Mouse (Mus musculus) myocyte (in vitro differentiated cells): ENCODE results near the gene Jag1.

Source experiments
- E2F4 ChIP-seq: IDR thresholded peaks from one replicate; pipeline ENCODE4 v1.6.1; 2011; ENCODE audit warnings: mild to moderate bottlenecking, control low read depth, moderate library complexity; ENCODE audit not compliant: insufficient read depth
- MAX ChIP-seq: IDR thresholded peaks from one replicate; pipeline ENCODE4 v1.6.1; 2011; ENCODE audit warnings: low read depth, mild to moderate bottlenecking, control low read depth
- MYOG ChIP-seq, 3 experiments: IDR thresholded peaks; one replicate each; pipeline ENCODE4 v1.6.1; 2011; ENCODE audit warnings: control low read depth in 2 of 3, low read depth in 2 of 3, mild to moderate bottlenecking in 2 of 3; ENCODE audit not compliant: insufficient read length in 2 of 3, control insufficient read depth in 1 of 3, insufficient read depth in 1 of 3
- POLR2A ChIP-seq: IDR thresholded peaks from one replicate; pipeline ENCODE4 v1.6.1; 2011; ENCODE audit warnings: low read depth, mild to moderate bottlenecking, control low read depth, moderate library complexity; ENCODE audit not compliant: insufficient read length
- POLR2AphosphoS2 ChIP-seq: IDR thresholded peaks from one replicate; pipeline ENCODE4 v1.6.1; 2011; ENCODE audit warnings: low read depth, control low read depth; ENCODE audit not compliant: insufficient read length
- REST ChIP-seq: IDR thresholded peaks from one replicate; pipeline ENCODE4 v1.6.1; 2011; ENCODE audit warnings: mild to moderate bottlenecking, control low read depth, moderate library complexity; ENCODE audit not compliant: insufficient read depth, insufficient read length
- SRF ChIP-seq: IDR thresholded peaks from one replicate; pipeline ENCODE4 v1.6.1; 2011; ENCODE audit warnings: low read depth; ENCODE audit not compliant: control insufficient read depth, insufficient read length

- TF ChIP-seq E2F4 (no peak), POLR2A (no peak), POLR2AphosphoS2 (no peak), SRF (no peak), REST (no peak), MAX (no peak), MYOG (IDR thresholded peaks at IDR 0.05; ENCODE audit: control insufficient read depth in 1 of 3, insufficient read depth in 1 of 3, insufficient read length in 2 of 3, low read depth in 2 of 3) (no peak)
These were observed 33.4 kb downstream of the Jag1 start for GRCm38 (mm10) chr2:137082896-137083620.
